Mouse (Mus musculus) lung, embryonic 14.5 days (tissue): ENCODE results near the gene Nol3. TPM values are rescaled to one million over a fixed set of nuclear protein-coding genes. Genes with fewer than 3 reads are reported as not detected.

Experiments used
- ATAC-seq: fragments of 200-750 bp; cut with Nextera tagmentation; 2 replicates; pipeline ENCODE4 v1.8.0; 2017; ENCODE audit warnings: mild to moderate bottlenecking, moderate TSS enrichment, moderate library complexity; ENCODE audit not compliant: insufficient read depth
- DNase-seq: peaks from one replicate; pipeline ENCODE4 v3.0.0-alpha.2; 2015
- H3K27ac ChIP-seq: fragments of 300-500 bp; sonication (generic); 2 replicates; pipeline ENCODE4 v1.5.1; 2014; ENCODE audit warnings: low read depth, mild to moderate bottlenecking, moderate library complexity
- H3K27me3 ChIP-seq: fragments of 300-500 bp; sonication (generic); 2 replicates; pipeline ENCODE4 v1.6.1; 2014; ENCODE audit warnings: low read length, control low read depth; ENCODE audit not compliant: insufficient read depth
- H3K36me3 ChIP-seq: fragments of 300-500 bp; sonication (generic); 2 replicates; pipeline ENCODE4 v1.6.1; 2014; ENCODE audit warnings: control low read depth; ENCODE audit not compliant: insufficient read depth
- H3K4me1 ChIP-seq: fragments of 300-500 bp; sonication (generic); 2 replicates; pipeline ENCODE4 v1.6.1; 2014; ENCODE audit warnings: antibody characterized with exemption, control low read depth; ENCODE audit not compliant: insufficient read depth
- H3K4me2 ChIP-seq: fragments of 300-500 bp; sonication (generic); 2 replicates; pipeline ENCODE4 v1.6.1; 2014; ENCODE audit warnings: mild to moderate bottlenecking
- H3K4me3 ChIP-seq: fragments of 300-500 bp; sonication (generic); 2 replicates; pipeline ENCODE4 v1.5.1; 2014; ENCODE audit warnings: low read depth, low read length
- H3K9ac ChIP-seq: fragments of 300-500 bp; sonication (generic); 2 replicates; pipeline ENCODE4 v1.6.1; 2014
- H3K9me3 ChIP-seq: fragments of 300-500 bp; sonication (generic); 2 replicates; pipeline ENCODE4 v1.6.1; 2016; ENCODE audit warnings: low read depth, low read length, control low read depth
- CTCF ChIP-seq: IDR thresholded peaks from 2 replicates; pipeline ENCODE4 v1.5.1; 2016; ENCODE audit warnings: antibody characterized with exemption, low read depth
- WGBS: fragments of 180-500 bp; shearing (Covaris S2); extraction: QIAGEN DNeasy Blood & Tissue Kit; methylation state at CpG from one replicate; pipeline ENCODE4 v1.1.7; 2014; 5-methylcytosine and 5-hydroxymethylcytosine counted together
- polyA plus RNA-seq: library from polyadenylated mRNA; unstranded; fragments of >200 nt; fragmentation: Nextera tagmentation; extraction: Ambion mirVana; gene quantifications from 2 replicates; pipeline ENCODE4 v1.2.1, GENCODE M21; 2014

Nol3 gene
- polyA plus RNA-seq, 1 experiment from 2014 or later = 1.1 TPM

- ATAC-seq = no peak
- Histone ChIP-seq H3K4me2 (peak overlapping the region; percentile 89), H3K27me3 (peaks cover 84% of the 10 kb centered on the region), H3K4me1 (peaks cover 24% of the 10 kb centered on the region), H3K9me3 (no peaks in the 10 kb centered on the region), H3K9ac (peak overlapping the region; percentile 40; the same call in 1 of the 2 replicates), H3K27ac (no peak overlapping the region), H3K4me3 (peak overlapping the region; percentile 44), H3K36me3 (no peaks in the 10 kb centered on the region)
- 4% methylated on average over 39 of the region's 39 CpGs for WGBS
- DNase-seq = no peak
- TF ChIP-seq CTCF = no peak
These were observed 5.6 kb upstream of the Nol3 start for GRCm38 (mm10) chr8:105270101-105270915.

GRCm38 (mm10) chr8:105270916-105271186 lies 5.1 kb upstream of the Nol3 start:
- 4% methylated on average over 11 of the region's 11 CpGs for WGBS
- Histone ChIP-seq H3K27me3 (peaks cover 89% of the 10 kb centered on the region), H3K36me3 (no peaks in the 10 kb centered on the region), H3K4me1 (peaks cover 22% of the 10 kb centered on the region), H3K4me2 (no peak overlapping the region), H3K4me3 (no peak overlapping the region), H3K9me3 (no peaks in the 10 kb centered on the region), H3K27ac (no peak overlapping the region), H3K9ac (no peak overlapping the region)
- ATAC-seq (no peak), DNase-seq (no peak)
- TF ChIP-seq CTCF = no peak

DNA sequence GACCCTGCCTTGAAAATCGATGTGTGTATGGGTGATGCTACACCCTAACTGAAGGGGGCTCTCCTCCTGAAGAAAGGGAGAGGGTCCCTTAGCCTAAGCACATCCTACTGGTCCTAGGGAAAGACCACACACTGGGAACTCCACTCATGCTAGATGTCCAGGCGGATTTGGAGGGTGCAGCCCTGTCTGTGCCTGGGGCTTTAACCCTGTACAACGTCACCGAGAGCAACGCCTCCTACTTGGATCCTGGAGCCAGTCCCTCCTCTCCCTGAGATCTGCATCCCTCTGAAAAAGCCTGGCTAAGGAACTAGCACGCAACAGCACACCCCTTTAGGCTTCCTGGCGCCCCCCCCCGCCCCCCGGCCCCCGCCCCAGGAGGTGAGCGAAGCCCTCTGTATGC lies 553 bp upstream of the Nol3 start:
- WGBS = 12% methylated on average over 11 of the region's 11 CpGs

GRCm38 (mm10) chr8:105276292-105277120 lies 566 bp downstream of the Nol3 start:
- DNase-seq (peak; percentile 66), ATAC-seq (peak; percentile 54)
- Histone ChIP-seq H3K27ac (no peak overlapping the region), H3K36me3 (peaks cover 5% of the 10 kb centered on the region; the same call in 1 of the 2 replicates), H3K4me2 (peak overlapping the region; percentile 77), H3K9me3 (no peaks in the 10 kb centered on the region), H3K9ac (peak overlapping the region; percentile 28; the same call in 1 of the 2 replicates), H3K4me3 (peak overlapping the region; percentile 39), H3K4me1 (peaks cover 3% of the 10 kb centered on the region; the same call in 1 of the 2 replicates), H3K27me3 (peaks cover 80% of the 10 kb centered on the region)
- no peak for TF ChIP-seq CTCF
- 3% methylated on average over 30 of the region's 30 CpGs for WGBS

More for the DNA sequence above, 553 bp upstream of the Nol3 start:
- H3K27ac ChIP-seq = no peak overlapping the region
- ATAC-seq (no peak), DNase-seq (no peak)
- H3K9me3 ChIP-seq = no peaks in the 10 kb centered on the region
- 0 out of 2 replicates have a peak, but pooled peaks cover 2% of the 10 kb centered on the region for H3K36me3 ChIP-seq
- peaks cover 90% of the 10 kb centered on the region for H3K27me3 ChIP-seq
- no peak overlapping the region for H3K9ac ChIP-seq
- H3K4me1 ChIP-seq = peaks cover 8% of the 10 kb centered on the region
- no peak for TF ChIP-seq CTCF
- H3K4me3 ChIP-seq = no peak overlapping the region
- peak overlapping the region; percentile 77; the same call in 1 of the 2 replicates for H3K4me2 ChIP-seq

DNA sequence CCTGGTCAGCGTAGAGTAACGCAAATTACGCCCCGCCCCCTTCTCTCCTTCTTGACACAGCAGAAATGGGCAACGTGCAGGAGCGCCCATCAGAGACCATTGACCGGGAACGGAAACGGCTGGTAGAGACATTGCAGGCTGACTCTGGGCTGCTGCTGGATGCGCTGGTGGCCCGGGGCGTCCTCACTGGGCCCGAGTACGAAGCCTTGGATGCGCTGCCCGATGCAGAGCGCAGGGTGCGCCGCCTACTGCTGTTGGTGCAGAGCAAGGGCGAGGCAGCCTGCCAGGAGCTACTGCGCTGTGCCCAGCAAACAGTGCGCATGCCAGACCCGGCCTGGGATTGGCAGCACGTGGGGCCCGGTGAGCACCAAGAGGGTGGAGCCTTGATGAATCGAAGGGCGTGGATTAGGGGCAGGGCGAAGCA lies 3.0 kb downstream of the Nol3 start:
- Histone ChIP-seq H3K9me3 (no peaks in the 10 kb centered on the region), H3K4me2 (peak overlapping the region; percentile 47), H3K4me1 (peaks cover 3% of the 10 kb centered on the region; the same call in 1 of the 2 replicates), H3K27me3 (peaks cover 65% of the 10 kb centered on the region), H3K27ac (no peak overlapping the region), H3K9ac (no peak overlapping the region), H3K4me3 (peak overlapping the region; percentile 23; the same call in 1 of the 2 replicates), H3K36me3 (peaks cover 13% of the 10 kb centered on the region; the same call in 1 of the 2 replicates)
- DNase-seq (peak; percentile 71), ATAC-seq (peak; percentile 50)
- 6% methylated on average over 28 of the region's 28 CpGs for WGBS
- TF ChIP-seq CTCF = peak; percentile 45; the same call in 1 of the 2 replicates

- 72% methylated on average over 3 of the region's 3 CpGs for WGBS
These were observed 4.6 kb downstream of the Nol3 start for GRCm38 (mm10) chr8:105280567-105280966.

More at GRCm38 (mm10) chr8:105280567-105280966, 4.6 kb downstream of the Nol3 start:
- no peaks in the 10 kb centered on the region for H3K9me3 ChIP-seq
- no peak for TF ChIP-seq CTCF
- peaks cover 49% of the 10 kb centered on the region for H3K27me3 ChIP-seq
- ATAC-seq = no peak
- no peak overlapping the region for H3K4me2 ChIP-seq
- no peak overlapping the region for H3K27ac ChIP-seq
- peaks cover 13% of the 10 kb centered on the region; the same call in 1 of the 2 replicates for H3K36me3 ChIP-seq
- no peak overlapping the region for H3K9ac ChIP-seq
- H3K4me3 ChIP-seq = no peak overlapping the region
- peaks cover 3% of the 10 kb centered on the region; the same call in 1 of the 2 replicates for H3K4me1 ChIP-seq
- DNase-seq = no peak
